Mouse (Mus musculus): ENCODE measurements at regions not wholly inside any gene's neighbourhood (a gene's known extent, or its start where the extent isn't known, plus 50 kb on each side); places are given as distances from the start of the nearest gene placed in this dataset.

DNA sequence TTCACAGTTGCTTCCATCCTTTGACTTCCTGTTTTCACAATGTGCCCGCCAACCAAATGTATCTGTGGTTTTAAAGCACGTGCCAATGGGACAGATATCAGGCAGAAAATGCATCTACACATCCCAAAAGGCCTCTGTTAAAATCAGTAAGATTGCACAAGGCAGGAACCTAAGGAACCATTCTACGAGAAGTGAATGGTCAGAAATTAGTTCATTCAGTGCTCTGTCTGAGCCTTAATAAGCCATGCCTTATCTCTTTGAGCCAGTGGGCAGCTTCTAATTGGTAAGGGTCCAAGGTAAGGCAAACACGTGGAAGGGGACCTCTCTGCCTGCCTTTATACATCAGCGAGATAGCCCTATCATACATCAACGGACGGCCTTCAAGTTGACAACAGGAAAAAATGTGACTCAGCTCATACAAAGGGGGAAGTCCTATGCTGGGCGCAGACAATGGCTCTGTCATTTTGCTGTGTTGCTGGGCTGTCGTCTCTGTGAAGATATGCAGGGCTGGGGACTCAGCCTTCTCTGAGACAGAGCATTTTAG lies 78.3 kb upstream of the Tet2 start:
- Histone ChIP-seq H3K27ac (ENCODE audit: low read depth) (no peak overlapping the region), H3K4me2 (ENCODE audit: low read length) (no peak overlapping the region), H3K36me3 (ENCODE audit: control insufficient read depth, insufficient read depth, low read length) (no peaks in the 10 kb centered on the region), H3K9me3 (ENCODE audit: control insufficient read depth, low read length) (no peaks in the 10 kb centered on the region), H3K9ac (ENCODE audit: low read length) (no peak overlapping the region), H3K4me3 (ENCODE audit: low read depth, low read length) (no peak overlapping the region), H3K27me3 (replicated peaks; ENCODE audit: control insufficient read depth, insufficient read depth, low read length) (no peaks in the 10 kb centered on the region), H3K4me1 (replicated peaks; ENCODE audit: control insufficient read depth, insufficient read depth, low read length) (no peaks in the 10 kb centered on the region)
- no peak for DNase-seq (ENCODE audit: low spot score)
- ATAC-seq (replicated peaks; ENCODE audit: low FRiP score, low TSS enrichment, low read depth) = no peak
- whole genome bisulfite sequencing = 66% methylated on average over 9 of the region's 9 CpGs

GRCm38 (mm10) chr3:133624079-133624875 lies 79.3 kb upstream of the Tet2 start:
- H3K4me3 ChIP-seq (ENCODE audit: low read depth, low read length) = no peak overlapping the region

GRCm38 (mm10) chr3:133625046-133625445 lies 80.1 kb upstream of the Tet2 start:
- no peaks in the 10 kb centered on the region for H3K27me3 ChIP-seq (replicated peaks; ENCODE audit: control insufficient read depth, insufficient read depth, low read length)
- H3K4me2 ChIP-seq (ENCODE audit: low read length) = no peak overlapping the region
- peak; percentile 23 for DNase-seq (ENCODE audit: low spot score)
- ATAC-seq (replicated peaks; ENCODE audit: low FRiP score, low TSS enrichment, low read depth) = no peak
- H3K36me3 ChIP-seq (ENCODE audit: control insufficient read depth, insufficient read depth, low read length) = no peaks in the 10 kb centered on the region
- H3K9ac ChIP-seq (ENCODE audit: low read length) = no peak overlapping the region
- H3K4me3 ChIP-seq (ENCODE audit: low read depth, low read length) = no peak overlapping the region
- WGBS = 98% methylated on average over 3 of the region's 3 CpGs
- H3K27ac ChIP-seq (ENCODE audit: low read depth) = no peak overlapping the region
- H3K9me3 ChIP-seq (ENCODE audit: control insufficient read depth, low read length) = no peaks in the 10 kb centered on the region
- no peaks in the 10 kb centered on the region for H3K4me1 ChIP-seq (replicated peaks; ENCODE audit: control insufficient read depth, insufficient read depth, low read length)

More at GRCm38 (mm10) chr3:133624079-133624875, 79.3 kb upstream of the Tet2 start:
- WGBS = 73% methylated on average over 3 of the region's 3 CpGs
- Histone ChIP-seq H3K27ac (ENCODE audit: low read depth) (no peak overlapping the region), H3K27me3 (replicated peaks; ENCODE audit: control insufficient read depth, insufficient read depth, low read length) (no peaks in the 10 kb centered on the region), H3K36me3 (ENCODE audit: control insufficient read depth, insufficient read depth, low read length) (no peaks in the 10 kb centered on the region), H3K9me3 (ENCODE audit: control insufficient read depth, low read length) (no peaks in the 10 kb centered on the region), H3K4me1 (replicated peaks; ENCODE audit: control insufficient read depth, insufficient read depth, low read length) (no peaks in the 10 kb centered on the region), H3K4me2 (ENCODE audit: low read length) (no peak overlapping the region), H3K9ac (ENCODE audit: low read length) (no peak overlapping the region)
- ATAC-seq (replicated peaks; ENCODE audit: low FRiP score, low TSS enrichment, low read depth) = no peak
- no peak for DNase-seq (ENCODE audit: low spot score)

DNA sequence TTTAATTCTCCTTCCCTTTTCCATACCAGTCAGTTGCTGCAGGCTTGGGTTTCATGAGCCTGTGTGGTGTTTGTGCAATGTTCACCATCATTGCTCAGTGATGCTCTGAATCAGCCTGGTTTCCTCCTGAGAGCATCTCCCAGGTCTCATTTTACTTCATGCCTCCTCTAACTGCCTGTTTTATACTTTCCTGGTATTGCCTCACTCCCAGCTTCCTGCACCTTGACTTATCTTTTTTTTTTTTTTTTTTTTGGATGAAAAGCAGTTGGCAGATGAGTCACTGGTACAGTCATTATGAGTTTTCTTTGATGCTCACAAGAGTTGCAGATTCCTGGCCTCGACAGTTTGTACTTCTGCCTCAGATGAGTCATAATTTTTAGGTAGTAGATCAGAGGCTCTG lies 81.5 kb upstream of the Tet2 start:
- ATAC-seq (replicated peaks; ENCODE audit: low FRiP score, low TSS enrichment, low read depth) (no peak), DNase-seq (ENCODE audit: low spot score) (peak; percentile 20)
- H3K9ac ChIP-seq (ENCODE audit: low read length) = no peak overlapping the region
- no peaks in the 10 kb centered on the region for H3K4me1 ChIP-seq (replicated peaks; ENCODE audit: control insufficient read depth, insufficient read depth, low read length)
- 45% methylated on average over 1 of the region's 1 CpGs for WGBS
- H3K4me3 ChIP-seq (ENCODE audit: low read depth, low read length) = no peak overlapping the region
- H3K36me3 ChIP-seq (ENCODE audit: control insufficient read depth, insufficient read depth, low read length) = no peaks in the 10 kb centered on the region
- no peak overlapping the region for H3K27ac ChIP-seq (ENCODE audit: low read depth)
- H3K9me3 ChIP-seq (ENCODE audit: control insufficient read depth, low read length) = no peaks in the 10 kb centered on the region
- H3K4me2 ChIP-seq (ENCODE audit: low read length) = no peak overlapping the region
- no peaks in the 10 kb centered on the region for H3K27me3 ChIP-seq (replicated peaks; ENCODE audit: control insufficient read depth, insufficient read depth, low read length)

DNA sequence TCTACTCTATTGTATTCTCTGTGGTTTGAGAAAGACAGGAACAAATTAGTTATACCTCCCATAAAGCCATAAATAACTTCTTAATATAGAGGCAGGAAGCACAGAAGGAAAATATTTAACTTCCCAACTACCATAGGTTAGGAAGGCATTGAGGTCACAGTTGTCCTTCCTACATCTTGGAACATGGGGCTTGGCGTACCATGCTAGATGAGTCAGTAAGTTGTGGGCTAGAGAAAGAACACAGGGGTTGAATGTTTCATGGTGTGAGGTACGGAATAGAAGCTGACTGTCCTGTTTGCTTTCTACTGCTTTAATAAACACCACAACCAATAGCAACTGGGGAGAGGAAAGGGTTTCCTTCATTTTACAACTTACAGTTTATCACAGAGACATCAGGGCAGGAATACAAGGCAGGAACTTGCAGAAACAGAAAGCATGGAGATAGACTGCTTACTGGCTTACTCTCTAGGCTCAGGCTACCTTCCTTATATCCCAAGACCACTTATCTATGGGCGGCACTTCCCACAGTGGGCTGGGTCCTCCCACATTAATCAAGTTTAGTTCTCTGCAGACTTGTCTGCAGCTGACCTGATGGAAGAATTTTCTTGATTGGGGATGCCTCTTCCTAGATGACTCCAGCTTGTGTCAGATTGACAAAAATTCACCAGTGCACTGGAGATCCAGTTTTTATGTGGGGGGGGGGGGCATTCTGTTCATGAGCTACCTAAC lies 82.3 kb upstream of the Tet2 start:
- Histone ChIP-seq H3K36me3 (ENCODE audit: control insufficient read depth, insufficient read depth, low read length) (no peaks in the 10 kb centered on the region), H3K4me1 (replicated peaks; ENCODE audit: control insufficient read depth, insufficient read depth, low read length) (no peaks in the 10 kb centered on the region), H3K27me3 (replicated peaks; ENCODE audit: control insufficient read depth, insufficient read depth, low read length) (no peaks in the 10 kb centered on the region), H3K27ac (ENCODE audit: low read depth) (no peak overlapping the region), H3K4me3 (ENCODE audit: low read depth, low read length) (no peak overlapping the region), H3K9ac (ENCODE audit: low read length) (no peak overlapping the region), H3K4me2 (ENCODE audit: low read length) (no peak overlapping the region), H3K9me3 (ENCODE audit: control insufficient read depth, low read length) (no peaks in the 10 kb centered on the region)
- WGBS = 69% methylated on average over 3 of the region's 3 CpGs
- DNase-seq (ENCODE audit: low spot score) (no peak), ATAC-seq (replicated peaks; ENCODE audit: low FRiP score, low TSS enrichment, low read depth) (no peak)

GRCm38 (mm10) chr3:133634306-133634705 lies 89.4 kb upstream of the Tet2 start:
- WGBS = 88% methylated on average over 5 of the region's 5 CpGs
- Histone ChIP-seq H3K4me2 (ENCODE audit: low read length) (no peak overlapping the region), H3K27ac (ENCODE audit: low read depth) (no peak overlapping the region), H3K36me3 (ENCODE audit: control insufficient read depth, insufficient read depth, low read length) (no peaks in the 10 kb centered on the region), H3K9ac (ENCODE audit: low read length) (no peak overlapping the region), H3K4me3 (ENCODE audit: low read depth, low read length) (no peak overlapping the region), H3K4me1 (replicated peaks; ENCODE audit: control insufficient read depth, insufficient read depth, low read length) (no peaks in the 10 kb centered on the region), H3K9me3 (ENCODE audit: control insufficient read depth, low read length) (no peaks in the 10 kb centered on the region), H3K27me3 (replicated peaks; ENCODE audit: control insufficient read depth, insufficient read depth, low read length) (no peaks in the 10 kb centered on the region)
- no peak for ATAC-seq (replicated peaks; ENCODE audit: low FRiP score, low TSS enrichment, low read depth)
- DNase-seq (ENCODE audit: low spot score) = no peak

GRCm38 (mm10) chr3:133645604-133646003 lies 100.7 kb upstream of the Tet2 start:
- no peaks in the 10 kb centered on the region for H3K27me3 ChIP-seq (replicated peaks; ENCODE audit: control insufficient read depth, insufficient read depth, low read length)
- H3K36me3 ChIP-seq (ENCODE audit: control insufficient read depth, insufficient read depth, low read length) = no peaks in the 10 kb centered on the region
- no peak for ATAC-seq (replicated peaks; ENCODE audit: low FRiP score, low TSS enrichment, low read depth)
- no peaks in the 10 kb centered on the region for H3K9me3 ChIP-seq (ENCODE audit: control insufficient read depth, low read length)
- DNase-seq (ENCODE audit: low spot score) = no peak
- no peaks in the 10 kb centered on the region for H3K4me1 ChIP-seq (replicated peaks; ENCODE audit: control insufficient read depth, insufficient read depth, low read length)
- no peak overlapping the region for H3K9ac ChIP-seq (ENCODE audit: low read length)
- WGBS = 95% methylated on average over 1 of the region's 1 CpGs
- H3K4me3 ChIP-seq (ENCODE audit: low read depth, low read length) = no peak overlapping the region
- no peak overlapping the region for H3K4me2 ChIP-seq (ENCODE audit: low read length)
- H3K27ac ChIP-seq (ENCODE audit: low read depth) = no peak overlapping the region

- Histone ChIP-seq H3K27ac (ENCODE audit: low read depth) (no peak overlapping the region), H3K36me3 (ENCODE audit: control insufficient read depth, insufficient read depth, low read length) (no peaks in the 10 kb centered on the region), H3K4me3 (ENCODE audit: low read depth, low read length) (no peak overlapping the region), H3K27me3 (replicated peaks; ENCODE audit: control insufficient read depth, insufficient read depth, low read length) (no peaks in the 10 kb centered on the region), H3K9me3 (ENCODE audit: control insufficient read depth, low read length) (no peaks in the 10 kb centered on the region), H3K4me2 (ENCODE audit: low read length) (no peak overlapping the region), H3K9ac (ENCODE audit: low read length) (no peak overlapping the region), H3K4me1 (replicated peaks; ENCODE audit: control insufficient read depth, insufficient read depth, low read length) (no peaks in the 10 kb centered on the region)
- WGBS = 70% methylated on average over 7 of the region's 7 CpGs
- no peak for DNase-seq (ENCODE audit: low spot score)
- ATAC-seq (replicated peaks; ENCODE audit: low FRiP score, low TSS enrichment, low read depth) = no peak
Measured at GRCm38 (mm10) chr3:133646449-133647059, 101.6 kb upstream of the Tet2 start.

Measured in intestine, embryonic 14.5 days (tissue).